10 mouse cellular contexts compared by ENCODE assay signal in the genomic region with DNA sequence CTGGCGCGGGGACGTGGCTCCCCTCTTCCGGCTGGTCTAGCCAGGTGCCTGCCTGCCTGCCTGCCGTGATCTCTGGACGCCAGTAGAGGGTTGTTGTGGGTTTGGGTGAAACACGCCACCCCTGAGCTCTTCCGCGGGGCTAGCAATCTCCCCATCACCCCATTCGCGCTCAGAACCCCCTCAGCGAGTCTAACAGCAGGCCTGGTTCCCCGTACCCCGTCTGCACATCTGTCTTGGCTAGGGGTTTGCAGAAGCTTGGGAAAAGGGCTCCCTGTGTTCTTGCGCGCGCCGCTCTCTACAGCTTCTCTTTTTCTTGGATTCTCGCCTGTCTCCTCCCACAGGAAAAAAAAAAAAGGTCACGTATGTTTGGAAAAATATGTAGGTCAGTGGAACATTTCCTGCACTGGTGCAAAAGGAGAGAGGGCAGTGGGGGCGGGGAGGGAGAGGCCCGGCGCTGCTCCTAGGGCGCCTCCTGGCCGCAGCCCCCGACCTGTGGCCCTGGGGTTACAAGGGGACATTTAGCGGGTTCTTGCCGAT. TPM values are rescaled to one million over a fixed set of nuclear protein-coding genes. Genes with fewer than 3 reads are reported as not detected.
DNase-seq lines count a peak whose midpoint lies in the region; ATAC-seq and TF ChIP-seq lines count a peak whose summit lies in the region.
"Had no signal": no experiment of that assay in that cellular context is flagged by ENCODE, and none has a peak within 500 bp of the region (broad histone marks: within the 10 kb centered on the region; RNA-seq: fewer than 3 reads in every experiment).

No protein-coding gene starts in this region.

- TF ChIP-seq EP300 in liver, embryonic 14.5 days (IDR thresholded peaks at IDR 0.05; ENCODE audit: low read depth), result no peak

- H3K4me3 ChIP-seq in layer of hippocampus, adult 2 months, result peak overlapping the region; percentile 81
- H3K4me3 ChIP-seq in heart, embryonic 12.5 days, result peak overlapping the region; percentile 68
- H3K4me3 ChIP-seq in kidney, embryonic 15.5 days (replicated peaks), result peak overlapping the region; percentile 74
- peak overlapping the region; percentile 27 to 54; a peak in 3 of 4 replicates for H3K4me3 ChIP-seq in liver, embryonic 14.5 days (ENCODE audit: insufficient read depth in 1 of 2, low read depth in 2 of 2, low read length in 2 of 2)
- peak overlapping the region; percentile 66 for H3K4me3 ChIP-seq in neural tube, embryonic 14.5 days (ENCODE audit: low read depth, low read length)

- no peaks in the 10 kb centered on the region for H3K36me3 ChIP-seq in heart, embryonic 12.5 days
- H3K36me3 ChIP-seq in kidney, embryonic 15.5 days, result no peaks in the 10 kb centered on the region
- no peaks in the 10 kb centered on the region for H3K36me3 ChIP-seq in liver, embryonic 14.5 days (replicated peaks; ENCODE audit: control insufficient read depth, insufficient read depth, low read depth)
- H3K36me3 ChIP-seq in neural tube, embryonic 14.5 days (ENCODE audit: control insufficient read depth, insufficient read depth, low read length), result no peaks in the 10 kb centered on the region

- WGBS in heart, embryonic 12.5 days, result 3% methylated on average over 28 of the region's 28 CpGs
- 2% methylated on average over 28 of the region's 28 CpGs for WGBS in kidney, embryonic 15.5 days
- 4% methylated on average over 28 of the region's 28 CpGs for WGBS in liver, embryonic 14.5 days (ENCODE audit: insufficient replicate concordance)
- 2% methylated on average over 28 of the region's 28 CpGs for WGBS in neural tube, embryonic 14.5 days

- peaks cover 23% of the 10 kb centered on the region for H3K4me1 ChIP-seq in heart, embryonic 12.5 days (replicated peaks)
- peaks cover 33% of the 10 kb centered on the region for H3K4me1 ChIP-seq in kidney, embryonic 15.5 days
- no peaks in the 10 kb centered on the region for H3K4me1 ChIP-seq in liver, embryonic 14.5 days (replicated peaks; ENCODE audit: control insufficient read depth in 2 of 2, insufficient read depth in 2 of 2, low read length in 1 of 2)
- peaks cover 10% of the 10 kb centered on the region for H3K4me1 ChIP-seq in neural tube, embryonic 14.5 days (ENCODE audit: control insufficient read depth, insufficient read depth, low read length)

- H3K4me2 ChIP-seq in heart, embryonic 12.5 days, result peak overlapping the region; percentile 99
- H3K4me2 ChIP-seq in kidney, embryonic 15.5 days, result peak overlapping the region; percentile 100
- H3K4me2 ChIP-seq in liver, embryonic 14.5 days (ENCODE audit: low read depth), result peak overlapping the region; percentile 64
- peak overlapping the region; percentile 99 for H3K4me2 ChIP-seq in neural tube, embryonic 14.5 days (ENCODE audit: low read depth, low read length)

- H3K9me3 ChIP-seq in heart, embryonic 12.5 days (replicated peaks), result no peaks in the 10 kb centered on the region
- no peaks in the 10 kb centered on the region for H3K9me3 ChIP-seq in kidney, embryonic 15.5 days (replicated peaks)
- H3K9me3 ChIP-seq in liver, embryonic 14.5 days (ENCODE audit: control insufficient read depth, low read length), result no peaks in the 10 kb centered on the region
- no peaks in the 10 kb centered on the region for H3K9me3 ChIP-seq in neural tube, embryonic 14.5 days (ENCODE audit: control insufficient read depth, low read length)

- peak overlapping the region; percentile 92 for H3K27ac ChIP-seq in layer of hippocampus, adult 2 months
- H3K27ac ChIP-seq in heart, embryonic 12.5 days (ENCODE audit: poor library complexity, severe bottlenecking), result no peak overlapping the region
- peak overlapping the region; percentile 7; the same call in 1 of the 2 replicates for H3K27ac ChIP-seq in kidney, embryonic 15.5 days
- no peak overlapping the region for H3K27ac ChIP-seq in liver, embryonic 14.5 days
- H3K27ac ChIP-seq in neural tube, embryonic 14.5 days (ENCODE audit: low read depth, low read length), result no peak overlapping the region

- peak overlapping the region; percentile 71 for H3K9ac ChIP-seq in heart, embryonic 12.5 days
- H3K9ac ChIP-seq in kidney, embryonic 15.5 days, result 0 out of 2 replicates have a peak overlapping the region, but pooled peaks have one; percentile 60
- no peak overlapping the region for H3K9ac ChIP-seq in liver, embryonic 14.5 days (replicated peaks)
- H3K9ac ChIP-seq in neural tube, embryonic 14.5 days (replicated peaks; ENCODE audit: low read depth, low read length), result peak overlapping the region; percentile 76; the same call in 1 of the 2 replicates

- DNase-seq in layer of hippocampus, adult 2 months (ENCODE audit: low spot score in 2 of 2), result peak; percentile 45 to 49
- no peak for DNase-seq in layer of hippocampus, adult 9-10 months (ENCODE audit: low spot score)
- peak; percentile 38 for DNase-seq in fibroblast of lung, adult 2 months (ENCODE audit: low read depth)
- no peak for DNase-seq in liver, embryonic 14.5 days (ENCODE audit: low read depth in 3 of 3, low spot score in 3 of 3)
- peak; percentile 77 to 87 for DNase-seq in thymus, postnatal 36 days

- TF ChIP-seq CTCF in layer of hippocampus, adult 2 months (conservative IDR thresholded peaks at IDR 0.05), result peak; percentile 16; the same call in 1 of the 2 replicates
- TF ChIP-seq CTCF in liver, embryonic 14.5 days (IDR thresholded peaks at IDR 0.05; ENCODE audit: low read depth), result no peak

- ATAC-seq in heart, embryonic 12.5 days (ENCODE audit: insufficient number of reproducible peaks, low FRiP score), result peak; percentile 49; the same call in 1 of the 2 replicates
- ATAC-seq in kidney, embryonic 15.5 days (replicated peaks; ENCODE audit: low FRiP score), result peak; percentile 55; the same call in 1 of the 2 replicates
- ATAC-seq in liver, embryonic 14.5 days (ENCODE audit: insufficient read depth), result no peak
- ATAC-seq in neural tube, embryonic 14.5 days (ENCODE audit: low read depth), result no peak

- peaks cover 43% of the 10 kb centered on the region for H3K27me3 ChIP-seq in heart, embryonic 12.5 days (replicated peaks)
- peaks cover 53% of the 10 kb centered on the region for H3K27me3 ChIP-seq in kidney, embryonic 15.5 days
- H3K27me3 ChIP-seq in liver, embryonic 14.5 days (ENCODE audit: control insufficient read depth, insufficient read depth, low read length), result peaks cover 38% of the 10 kb centered on the region
- peaks cover 24% of the 10 kb centered on the region for H3K27me3 ChIP-seq in neural tube, embryonic 14.5 days (ENCODE audit: control insufficient read depth, insufficient read depth, low read length)

RNA-seq across cellular contexts. Expression of a gene that starts 1.0 kb away (rescaled TPM):
- total RNA-seq in layer of hippocampus, adult 2 months (2021), result 10 to 100 TPM; 35.7 to 36.3 TPM
- polyA plus RNA-seq in heart, embryonic 12.5 days (2016; fragmentation: Nextera tagmentation; extraction: Ambion mirVana), result 0.55 and 0.78 TPM in 2 replicates
- polyA plus RNA-seq in kidney, embryonic 15.5 days (2015; fragmentation: Nextera tagmentation; extraction: Ambion mirVana), result 0.92 and 1.2 TPM in 2 replicates
- 0.08 and 0.11 TPM in 2 replicates for polyA plus RNA-seq in liver, embryonic 14.5 days (2012; rRNA removed)
- polyA plus RNA-seq in liver, embryonic 14.5 days (2014; fragmentation: Nextera tagmentation; extraction: Ambion mirVana), result 0.11 and 0.35 TPM in 2 replicates
- polyA plus RNA-seq in neural tube, embryonic 14.5 days (2014; fragmentation: Nextera tagmentation; extraction: Ambion mirVana), result 1.0 and 1.8 TPM in 2 replicates
- total RNA-seq: neutrophil, adult 5-6 weeks had no signal
- polyA plus RNA-seq: C2C12 had no signal

Comparison
In these comparisons a context has a peak if more than half of its experiments do, and no peak if none do; other contexts are left out.
1. DNase-seq: peak in layer of hippocampus, adult 2 months (2 of 2), fibroblast of lung, adult 2 months (single experiment) and thymus, postnatal 36 days (2 of 2); none in layer of hippocampus, adult 9-10 months (single experiment) and liver, embryonic 14.5 days (0 of 3).
2. H3K27ac ChIP-seq: peak in layer of hippocampus, adult 2 months (single experiment) and kidney, embryonic 15.5 days (single experiment); none in heart, embryonic 12.5 days (single experiment), liver, embryonic 14.5 days (single experiment) and neural tube, embryonic 14.5 days (single experiment).
3. ATAC-seq: peak in heart, embryonic 12.5 days (single experiment) and kidney, embryonic 15.5 days (single experiment); none in liver, embryonic 14.5 days (single experiment) and neural tube, embryonic 14.5 days (single experiment).
4. Peak in every context shown above with its lines, with median percentiles within 50 percentile points of each other: H3K4me3 ChIP-seq and H3K4me2 ChIP-seq.